Mouse (Mus musculus) MEL (cell line): ENCODE data around the gene Pla2g2f. TPM values are rescaled to one million over a fixed set of nuclear protein-coding genes. Genes with fewer than 3 reads are reported as not detected.

Source experiments
- DNase-seq: peaks from one replicate; pipeline ENCODE4 v3.0.0; 2011; ENCODE audit warnings: low read depth, low spot score
- H3K27ac ChIP-seq: 2 replicates; pipeline ENCODE4 v1.5.1; 2012; ENCODE audit warnings: low read depth, mild to moderate bottlenecking, control low read depth, low read length, moderate library complexity; ENCODE audit not compliant: control insufficient read depth
- H3K27me3 ChIP-seq, 2 experiments: fragments of 150-350 bp in 1 of 2; sonication (generic) in 1 of 2; 2 replicates each; pipeline ENCODE4 v1.6.1; 2012; ENCODE audit warnings: low read length in 2 of 2, mild to moderate bottlenecking in 2 of 2, improper control_type of control experiment in 1 of 2, moderate library complexity in 1 of 2; ENCODE audit not compliant: insufficient read depth in 2 of 2, control insufficient read depth in 1 of 2
- H3K36me3 ChIP-seq, 2 experiments: 2 replicates each; pipeline ENCODE4 v1.6.1; 2012 to 2014; ENCODE audit warnings: low read length in 2 of 2, improper control_type of control experiment in 1 of 2, inconsistent platforms in 1 of 2, mild to moderate bottlenecking in 1 of 2; ENCODE audit not compliant: insufficient read depth in 2 of 2, control insufficient read depth in 1 of 2
- H3K4me1 ChIP-seq, 2 experiments: fragments of 150-350 bp in 1 of 2; sonication (generic) in 1 of 2; 2 replicates each; pipeline ENCODE4 v1.6.1; 2012; ENCODE audit warnings: low read length in 2 of 2, improper control_type of control experiment in 1 of 2, mild to moderate bottlenecking in 1 of 2; ENCODE audit not compliant: insufficient read depth in 2 of 2, control insufficient read depth in 1 of 2
- H3K4me3 ChIP-seq, 2 experiments: fragments of 150-350 bp in 1 of 2; sonication (generic) in 1 of 2; 2 replicates each; pipeline ENCODE4 v1.5.1; 2012; ENCODE audit warnings: low read depth in 2 of 2, low read length in 2 of 2, mild to moderate bottlenecking in 2 of 2, moderate library complexity in 2 of 2, control low read depth in 1 of 2, improper control_type of control experiment in 1 of 2; ENCODE audit not compliant: control insufficient read depth in 1 of 2, insufficient read depth in 1 of 2
- H3K79me2 ChIP-seq: 2 replicates; pipeline ENCODE4 v1.6.1; 2012; ENCODE audit warnings: mild to moderate bottlenecking, low read length, moderate library complexity; ENCODE audit not compliant: control insufficient read depth, poor library complexity, insufficient read depth
- H3K9ac ChIP-seq: 2 replicates; pipeline ENCODE4 v1.6.1; 2012; ENCODE audit warnings: low read depth, mild to moderate bottlenecking, control low read depth, low read length, moderate library complexity; ENCODE audit not compliant: control insufficient read depth, poor library complexity, severe bottlenecking
- H3K9me3 ChIP-seq: fragments of 150-350 bp; sonication (generic); replicated peaks from 2 replicates; pipeline ENCODE4 v1.6.1; 2012; ENCODE audit warnings: mild to moderate bottlenecking, low read length, improper control_type of control experiment, moderate library complexity; ENCODE audit not compliant: insufficient read depth
- BHLHE40 ChIP-seq: IDR thresholded peaks from 2 replicates; pipeline ENCODE4 v1.6.1; 2012; ENCODE audit warnings: low read depth, mild to moderate bottlenecking, inconsistent platforms, low read length, improper control_type of control experiment, borderline replicate concordance
- E2F4 ChIP-seq: IDR thresholded peaks from 2 replicates; pipeline ENCODE4 v1.6.1; 2011; ENCODE audit warnings: low read depth, low read length, improper control_type of control experiment, borderline replicate concordance
- ETS1 ChIP-seq: IDR thresholded peaks from 2 replicates; pipeline ENCODE4 v1.6.1; 2012; ENCODE audit warnings: low read depth, mild to moderate bottlenecking, inconsistent platforms, low read length, improper control_type of control experiment, moderate library complexity
- GABPA ChIP-seq: IDR thresholded peaks from 2 replicates; pipeline ENCODE4 v1.6.1; 2012; ENCODE audit warnings: low read depth, mild to moderate bottlenecking, inconsistent platforms, low read length, improper control_type of control experiment, moderate library complexity
- HCFC1 ChIP-seq: IDR thresholded peaks from 2 replicates; pipeline ENCODE4 v1.6.1; 2012; ENCODE audit warnings: low read depth, mild to moderate bottlenecking, inconsistent platforms, low read length, improper control_type of control experiment, moderate library complexity
- JUND ChIP-seq: IDR thresholded peaks from 2 replicates; pipeline ENCODE4 v1.6.1; 2011; ENCODE audit warnings: low read depth, mild to moderate bottlenecking, improper control_type of control experiment, low read length
- KAT2A ChIP-seq: conservative IDR thresholded peaks from 2 replicates; pipeline ENCODE4 v1.6.1; 2012; ENCODE audit warnings: low read depth, low read length, improper control_type of control experiment, inconsistent platforms
- MAFK ChIP-seq: IDR thresholded peaks from 2 replicates; pipeline ENCODE4 v1.6.1; 2011; ENCODE audit warnings: low read depth, mild to moderate bottlenecking, low read length, improper control_type of control experiment, borderline replicate concordance
- MAX ChIP-seq: IDR thresholded peaks from 2 replicates; pipeline ENCODE4 v1.6.1; 2011; ENCODE audit warnings: low read length, improper control_type of control experiment
- MXI1 ChIP-seq: IDR thresholded peaks from 2 replicates; pipeline ENCODE4 v1.6.1; 2011; ENCODE audit warnings: mild to moderate bottlenecking, low read depth, low read length, improper control_type of control experiment
- MYB ChIP-seq: IDR thresholded peaks from 2 replicates; pipeline ENCODE4 v1.6.1; 2011; ENCODE audit warnings: mild to moderate bottlenecking, low read depth, low read length, improper control_type of control experiment
- POLR2AphosphoS2 ChIP-seq: IDR thresholded peaks from 2 replicates; pipeline ENCODE4 v1.6.1; 2011; ENCODE audit warnings: low read length, improper control_type of control experiment
- RCOR1 ChIP-seq: IDR thresholded peaks from 2 replicates; pipeline ENCODE4 v1.6.1; 2012; ENCODE audit warnings: low read depth, mild to moderate bottlenecking, inconsistent platforms, low read length, improper control_type of control experiment
- TAL1 ChIP-seq: IDR thresholded peaks from 2 replicates; pipeline ENCODE4 v1.6.1; 2012; ENCODE audit warnings: mild to moderate bottlenecking, inconsistent platforms, low read length, moderate library complexity, mixed read lengths
- USF1 ChIP-seq: IDR thresholded peaks from 2 replicates; pipeline ENCODE4 v1.6.1; 2014; ENCODE audit warnings: low read depth, mild to moderate bottlenecking, inconsistent platforms, low read length, improper control_type of control experiment, moderate library complexity
- USF2 ChIP-seq, 2 experiments: IDR thresholded peaks; 2 replicates each; pipeline ENCODE4 v1.6.1; 2011 to 2012; ENCODE audit warnings: improper control_type of control experiment in 2 of 2, low read length in 2 of 2, borderline replicate concordance in 1 of 2, inconsistent platforms in 1 of 2, low read depth in 1 of 2, mild to moderate bottlenecking in 1 of 2; ENCODE audit not compliant: insufficient read depth in 1 of 2
- ZNF384 ChIP-seq: IDR thresholded peaks from 2 replicates; pipeline ENCODE4 v1.6.1; 2012; ENCODE audit warnings: low read depth, mild to moderate bottlenecking, inconsistent platforms, low read length, improper control_type of control experiment
- polyA plus RNA-seq, 2 experiments: library from polyadenylated mRNA; stranded (reverse) in 1 of 2; unstranded in 1 of 2; fragments of >175 nt in 1 of 2; fragments of >200 nt in 1 of 2; gene quantifications; 2 replicates each; pipeline versions ENCODE4 v1.2.1 to v1.2.4; 2012; ENCODE audit warnings: low replicate concordance in 2 of 2, low read depth in 1 of 2; ENCODE audit not compliant: insufficient read length in 2 of 2, insufficient read depth in 1 of 2, missing spikeins in 1 of 2
- total RNA-seq: library from RNA; depleted of rRNA; stranded (reverse); fragments of 300-350 nt; gene quantifications from 2 replicates; pipeline ENCODE4 v1.2.3, GENCODE M21; 2012

Gene Pla2g2f
- total and polyA plus RNA-seq, 3 experiments: not detected

GRCm38 (mm10) chr4:138755983-138756382, 1.4 kb downstream of the Pla2g2f start:
- Histone ChIP-seq H3K36me3 (no peaks in the 10 kb centered on the region), H3K27ac (no peak overlapping the region), H3K9ac (no peak overlapping the region), H3K4me1 (no peaks in the 10 kb centered on the region), H3K79me2 (no peaks in the 10 kb centered on the region), H3K4me3 (no peak overlapping the region), H3K27me3 (no peaks in the 10 kb centered on the region), H3K9me3 (no peaks in the 10 kb centered on the region)
- TF ChIP-seq POLR2AphosphoS2: no peak
- TF ChIP-seq JUND: no peak
- no peak for TF ChIP-seq KAT2A
- TF ChIP-seq ETS1: no peak
- DNase-seq: no peak

DNA sequence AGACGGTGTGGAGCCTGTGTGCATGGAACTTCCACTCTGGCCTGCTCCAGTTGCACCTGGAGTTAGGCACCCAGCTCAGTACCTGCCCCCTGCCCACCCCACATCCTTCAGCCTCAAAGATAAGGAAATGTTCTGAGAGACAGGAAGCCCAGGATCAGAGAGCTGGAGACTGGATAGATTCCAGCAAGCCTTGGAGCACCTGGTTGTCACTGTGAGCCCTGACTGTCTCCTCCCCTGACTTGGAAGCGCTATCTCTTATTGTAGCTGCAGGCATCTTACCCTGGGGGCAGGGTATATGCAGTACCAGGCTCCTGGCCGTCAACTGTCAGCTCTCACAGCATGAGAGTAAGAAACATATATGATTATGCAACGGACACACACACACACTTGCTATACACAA, 2.0 kb downstream of the Pla2g2f start:
- DNase-seq: no peak
- H3K27me3 ChIP-seq: no peaks in the 10 kb centered on the region
- no peaks in the 10 kb centered on the region for H3K9me3 ChIP-seq

DNA sequence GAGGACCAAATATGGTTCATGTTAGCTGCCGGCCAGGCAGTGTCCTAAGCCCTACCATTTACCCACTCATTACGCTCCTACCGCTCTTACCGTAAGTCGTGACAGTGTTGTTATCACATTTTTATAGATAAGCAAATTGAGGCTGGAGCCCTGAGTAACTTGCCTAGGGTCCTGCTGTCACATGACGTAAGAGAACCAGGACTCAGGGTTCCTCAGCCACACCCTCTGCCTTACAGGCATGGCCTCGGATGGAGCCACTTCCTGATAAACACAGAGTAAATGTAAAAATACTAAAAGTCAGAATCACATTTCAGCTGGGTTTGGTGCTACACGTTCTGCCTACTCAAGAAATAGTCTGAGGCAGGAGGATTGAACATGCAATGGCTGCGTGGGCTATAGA, 3.0 kb downstream of the Pla2g2f start:
- H3K9me3 ChIP-seq: no peaks in the 10 kb centered on the region

More for the DNA sequence above, 2.0 kb downstream of the Pla2g2f start:
- Histone ChIP-seq H3K79me2 (no peaks in the 10 kb centered on the region), H3K4me1 (no peaks in the 10 kb centered on the region), H3K36me3 (no peaks in the 10 kb centered on the region), H3K27ac (no peak overlapping the region), H3K4me3 (no peak overlapping the region), H3K9ac (no peak overlapping the region)
- no peak for TF ChIP-seq USF2 (IDR thresholded peaks at IDR 0.05; ENCODE audit: borderline replicate concordance in 1 of 2, insufficient read depth in 1 of 2, low read depth in 1 of 2, low read length in 2 of 2)
- no peak for TF ChIP-seq KAT2A
- no peak for TF ChIP-seq E2F4
- no peak for TF ChIP-seq TAL1
- no peak for TF ChIP-seq GABPA

More for the DNA sequence above, 3.0 kb downstream of the Pla2g2f start:
- Histone ChIP-seq H3K4me3 (no peak overlapping the region), H3K4me1 (no peaks in the 10 kb centered on the region), H3K36me3 (no peaks in the 10 kb centered on the region), H3K79me2 (no peaks in the 10 kb centered on the region), H3K9ac (no peak overlapping the region), H3K27me3 (no peaks in the 10 kb centered on the region), H3K27ac (no peak overlapping the region)
- TF ChIP-seq ZNF384: no peak
- TF ChIP-seq HCFC1: no peak
- no peak for TF ChIP-seq MAX
- TF ChIP-seq RCOR1: no peak
- no peak for TF ChIP-seq MXI1
- TF ChIP-seq KAT2A: no peak
- no peak for TF ChIP-seq MAFK
- TF ChIP-seq USF1: no peak
- no peak for TF ChIP-seq ETS1
- no peak for TF ChIP-seq BHLHE40
- TF ChIP-seq POLR2AphosphoS2: no peak
- TF ChIP-seq MYB: no peak
- DNase-seq: no peak
